Mouse (Mus musculus): ENCODE measurements around the gene Cdkn1b. TPM values are rescaled to one million over a fixed set of nuclear protein-coding genes. Genes with fewer than 3 reads are reported as not detected.

Gene Cdkn1b
- polyA plus RNA-seq, 1 experiment from 2014 or later, result 20.4 TPM

DNA sequence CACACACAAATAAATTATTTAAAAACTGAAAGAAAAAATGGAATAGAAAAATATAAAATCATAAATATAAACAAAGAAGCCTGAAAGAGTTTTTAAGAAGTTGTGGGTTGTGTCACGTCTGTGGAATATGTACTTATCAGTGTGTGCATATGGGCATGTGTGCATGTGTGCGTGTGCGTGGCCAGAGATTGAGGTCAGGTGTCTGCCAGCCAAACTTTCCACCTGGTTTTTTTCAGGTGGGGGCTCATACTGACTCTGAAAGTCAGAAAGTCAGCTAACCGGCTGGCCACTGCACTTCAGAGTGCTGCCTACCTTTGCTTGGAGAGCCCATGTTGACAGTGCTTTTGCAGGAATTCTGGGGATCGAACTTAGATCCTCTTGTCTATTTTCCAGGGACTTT lies 14.1 kb downstream of the Cdkn1b start:
- Histone ChIP-seq H3K27me3 (no peaks in the 10 kb centered on the region), H3K4me3 (no peak overlapping the region), H3K4me1 (peaks cover 22% of the 10 kb centered on the region), H3K9ac (no peak overlapping the region), H3K36me3 (no peaks in the 10 kb centered on the region; the same call in 1 of the 2 replicates), H3K4me2 (replicated peaks) (no peak overlapping the region), H3K27ac (no peak overlapping the region), H3K9me3 (no peaks in the 10 kb centered on the region)
- WGBS, result 90% methylated on average over 5 of the region's 5 CpGs
- no peak for ATAC-seq (ENCODE audit: low FRiP score, low read depth)

DNA sequence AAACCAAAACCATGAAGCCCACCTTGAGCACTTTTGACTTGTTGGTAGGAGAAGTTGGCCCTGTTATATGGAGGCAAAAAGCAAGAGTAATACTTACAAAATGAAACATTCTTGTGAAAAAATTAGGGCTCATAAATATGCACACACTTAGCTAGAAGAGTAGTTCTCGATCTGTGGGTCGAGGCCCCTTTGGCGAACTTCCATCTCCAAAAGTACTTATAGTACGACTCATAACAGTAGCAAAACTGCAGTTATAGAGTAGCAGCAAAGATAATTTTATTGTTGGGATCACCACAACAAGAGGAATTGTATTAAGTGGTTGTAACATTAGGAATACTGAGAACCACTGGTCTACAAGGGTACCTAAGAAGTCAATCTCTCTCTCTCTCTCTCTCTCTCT lies 19.6 kb downstream of the Cdkn1b start:
- ATAC-seq (ENCODE audit: low FRiP score, low read depth), result no peak
- Histone ChIP-seq H3K4me3 (no peak overlapping the region), H3K36me3 (peaks cover 25% of the 10 kb centered on the region), H3K9me3 (no peaks in the 10 kb centered on the region), H3K4me2 (replicated peaks) (no peak overlapping the region), H3K27ac (no peak overlapping the region), H3K9ac (no peak overlapping the region), H3K4me1 (no peaks in the 10 kb centered on the region), H3K27me3 (no peaks in the 10 kb centered on the region)
- 90% methylated on average over 4 of the region's 4 CpGs for WGBS

DNA sequence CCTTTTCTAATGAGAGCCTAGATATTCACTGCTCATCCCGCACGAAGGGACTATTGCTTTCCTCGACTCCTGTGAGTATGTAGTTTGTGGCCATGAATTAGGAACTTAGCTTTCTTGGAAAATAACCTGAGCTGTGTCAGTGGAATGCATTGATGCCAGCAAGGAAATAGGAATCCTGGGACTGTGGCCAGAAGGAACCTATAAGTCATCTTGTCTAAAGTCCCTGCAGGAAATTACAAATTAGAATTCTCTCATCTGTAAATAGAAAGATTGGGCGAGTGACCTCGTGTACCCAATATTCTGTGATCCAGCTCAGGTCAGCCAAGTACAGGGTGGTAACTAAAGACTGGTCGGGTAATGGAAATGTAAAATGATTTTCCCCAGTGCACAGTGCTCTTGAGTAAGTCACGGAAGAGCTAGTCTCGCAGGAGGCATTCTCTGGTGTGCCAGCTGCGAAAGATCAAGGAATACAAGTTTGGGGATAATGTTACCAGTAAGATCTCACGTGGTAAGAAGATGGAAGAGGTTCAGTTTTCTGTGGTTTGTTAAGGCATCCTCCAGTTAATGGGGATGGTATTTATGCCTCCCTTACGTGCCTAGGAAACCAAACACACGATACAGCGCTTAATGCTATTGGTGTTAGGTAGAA lies 23.7 kb downstream of the Cdkn1b start:
- Histone ChIP-seq H3K36me3 (peaks cover 28% of the 10 kb centered on the region), H3K9me3 (no peaks in the 10 kb centered on the region), H3K4me1 (no peaks in the 10 kb centered on the region), H3K4me2 (replicated peaks) (no peak overlapping the region), H3K9ac (no peak overlapping the region), H3K4me3 (no peak overlapping the region), H3K27me3 (no peaks in the 10 kb centered on the region), H3K27ac (peak overlapping the region; percentile 3; the same call in 1 of the 2 replicates)
- WGBS, result 66% methylated on average over 13 of the region's 13 CpGs
- ATAC-seq (ENCODE audit: low FRiP score, low read depth), result no peak

DNA sequence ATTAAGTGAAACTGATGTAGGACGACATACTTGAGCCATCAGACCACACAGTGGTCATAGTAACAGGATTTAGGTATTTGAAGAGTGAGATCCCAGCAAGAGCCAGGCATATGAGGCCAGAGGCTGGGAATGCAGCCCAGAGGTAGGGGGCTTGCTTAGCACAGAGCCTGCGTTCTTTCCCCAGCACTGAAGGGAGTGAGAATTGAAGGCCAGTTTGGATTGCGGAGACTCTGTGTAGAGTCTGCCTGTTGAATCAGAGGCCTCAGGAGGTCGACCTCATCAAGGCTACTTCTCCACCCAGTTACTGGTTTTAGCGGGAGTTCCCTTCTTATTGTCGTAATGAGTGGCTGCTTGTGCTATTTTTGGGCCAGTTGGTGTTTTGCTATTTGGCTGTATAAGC lies 25.9 kb downstream of the Cdkn1b start:
- Histone ChIP-seq H3K4me2 (replicated peaks) (no peak overlapping the region), H3K4me1 (no peaks in the 10 kb centered on the region), H3K9me3 (no peaks in the 10 kb centered on the region), H3K27ac (0 out of 2 replicates have a peak overlapping the region, but pooled peaks have one; percentile 28), H3K27me3 (no peaks in the 10 kb centered on the region), H3K36me3 (peaks cover 26% of the 10 kb centered on the region), H3K9ac (no peak overlapping the region), H3K4me3 (no peak overlapping the region)
- 0 out of 2 replicates have a peak, but pooled peaks have one; percentile 24 for ATAC-seq (ENCODE audit: low FRiP score, low read depth)
- WGBS, result 70% methylated on average over 6 of the region's 6 CpGs

DNA sequence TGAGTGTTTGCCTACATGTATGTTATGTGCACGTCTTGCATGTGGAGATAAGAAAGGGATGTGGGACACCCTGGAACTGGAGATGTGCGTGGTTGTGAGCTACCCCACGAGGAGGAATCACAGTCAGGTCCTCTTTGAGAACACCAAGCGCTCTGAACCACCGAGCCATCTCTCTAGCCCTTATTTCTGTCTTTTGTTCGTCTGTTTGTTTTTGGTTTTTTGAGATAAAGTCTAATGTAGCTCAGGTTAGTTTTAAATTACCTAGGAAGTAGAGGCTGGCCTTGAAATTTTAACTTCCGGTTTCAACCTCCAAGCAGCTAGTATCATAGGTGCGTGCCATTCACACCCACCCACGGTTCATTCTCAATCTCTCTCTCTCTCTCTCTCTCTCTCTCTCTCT lies 26.7 kb downstream of the Cdkn1b start:
- Histone ChIP-seq H3K9me3 (no peaks in the 10 kb centered on the region), H3K9ac (no peak overlapping the region), H3K4me3 (no peak overlapping the region), H3K27ac (no peak overlapping the region), H3K27me3 (no peaks in the 10 kb centered on the region), H3K4me1 (no peaks in the 10 kb centered on the region), H3K36me3 (peaks cover 25% of the 10 kb centered on the region), H3K4me2 (replicated peaks) (no peak overlapping the region)
- 91% methylated on average over 9 of the region's 9 CpGs for WGBS
- ATAC-seq (ENCODE audit: low FRiP score, low read depth), result no peak

DNA sequence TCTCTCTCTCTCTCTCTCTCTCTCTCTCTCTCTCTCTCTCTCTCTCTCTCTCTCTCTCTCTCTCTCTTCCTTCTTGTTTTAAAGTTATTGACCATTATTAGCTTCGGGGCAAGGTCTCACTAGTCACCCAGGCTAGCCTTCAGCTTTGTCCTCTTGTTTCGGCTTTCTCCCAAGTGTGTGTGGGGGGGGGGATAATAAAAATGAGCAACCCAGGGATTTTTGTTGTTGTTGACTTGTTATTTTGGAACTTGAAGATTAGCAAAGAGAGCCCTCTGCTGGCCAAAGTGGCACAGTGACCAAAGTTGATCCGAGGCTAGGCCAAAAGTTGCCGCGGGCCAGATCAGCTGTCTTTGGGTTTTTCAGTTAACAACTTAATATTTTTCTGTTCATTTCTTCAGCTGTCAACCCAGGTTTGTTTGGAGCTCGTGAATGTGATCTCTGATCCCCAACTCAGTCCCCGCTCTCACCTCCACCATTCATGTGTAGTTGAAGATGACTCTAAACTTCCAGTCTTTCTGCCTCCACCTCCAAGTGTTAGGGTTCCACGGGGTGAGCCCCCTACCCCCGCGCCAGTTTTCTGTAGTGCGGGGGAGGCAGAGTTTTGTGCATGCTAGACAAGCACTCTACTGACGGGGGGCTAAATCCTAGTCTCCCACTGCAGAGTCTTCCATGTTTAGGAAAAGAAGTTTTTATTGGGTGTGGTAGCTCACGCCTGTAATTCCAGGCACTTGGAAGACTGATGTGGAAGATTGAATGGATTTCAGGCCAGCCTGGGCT lies 27.3 kb downstream of the Cdkn1b start:
- ATAC-seq (ENCODE audit: low FRiP score, low read depth), result no peak
- Histone ChIP-seq H3K36me3 (peaks cover 19% of the 10 kb centered on the region), H3K9ac (no peak overlapping the region), H3K9me3 (no peaks in the 10 kb centered on the region), H3K4me1 (no peaks in the 10 kb centered on the region), H3K27ac (no peak overlapping the region), H3K4me3 (no peak overlapping the region), H3K27me3 (no peaks in the 10 kb centered on the region), H3K4me2 (replicated peaks) (no peak overlapping the region)
- WGBS, result 43% methylated on average over 13 of the region's 13 CpGs

DNA sequence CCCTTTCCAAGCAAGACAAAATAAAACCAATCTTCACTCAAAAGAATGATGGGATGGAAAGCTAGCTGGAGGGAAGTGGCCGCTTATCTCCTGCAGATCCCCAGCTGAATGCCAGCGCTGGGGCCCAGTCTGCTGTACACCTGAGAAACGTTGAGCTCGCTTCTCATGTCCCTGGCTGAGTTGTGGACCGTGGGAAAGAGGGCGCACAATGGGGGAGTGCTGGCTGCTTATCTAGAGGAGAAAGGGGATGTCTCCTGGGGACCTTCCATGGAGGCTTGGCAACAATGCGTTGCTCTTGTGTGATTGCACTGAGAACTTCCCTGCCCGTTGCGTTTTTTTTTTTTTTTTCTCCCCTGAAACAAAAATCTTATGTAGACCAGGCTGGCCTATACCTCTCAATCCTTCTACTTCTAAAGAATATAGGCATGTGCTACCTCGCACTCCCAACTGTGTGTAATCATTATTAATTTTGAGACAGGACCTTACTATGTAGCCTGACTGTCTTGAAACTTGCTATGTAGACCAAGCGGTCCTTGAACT lies 28.4 kb downstream of the Cdkn1b start:
- no peak overlapping the region for H3K4me2 ChIP-seq (replicated peaks)
- H3K27me3 ChIP-seq, result no peaks in the 10 kb centered on the region
- H3K9ac ChIP-seq, result no peak overlapping the region
- H3K27ac ChIP-seq, result no peak overlapping the region
- no peak for ATAC-seq (ENCODE audit: low FRiP score, low read depth)
- H3K9me3 ChIP-seq, result no peaks in the 10 kb centered on the region
- WGBS, result 72% methylated on average over 11 of the region's 11 CpGs
- H3K4me1 ChIP-seq, result no peaks in the 10 kb centered on the region
- no peak overlapping the region for H3K4me3 ChIP-seq
- H3K36me3 ChIP-seq, result peaks cover 19% of the 10 kb centered on the region

DNA sequence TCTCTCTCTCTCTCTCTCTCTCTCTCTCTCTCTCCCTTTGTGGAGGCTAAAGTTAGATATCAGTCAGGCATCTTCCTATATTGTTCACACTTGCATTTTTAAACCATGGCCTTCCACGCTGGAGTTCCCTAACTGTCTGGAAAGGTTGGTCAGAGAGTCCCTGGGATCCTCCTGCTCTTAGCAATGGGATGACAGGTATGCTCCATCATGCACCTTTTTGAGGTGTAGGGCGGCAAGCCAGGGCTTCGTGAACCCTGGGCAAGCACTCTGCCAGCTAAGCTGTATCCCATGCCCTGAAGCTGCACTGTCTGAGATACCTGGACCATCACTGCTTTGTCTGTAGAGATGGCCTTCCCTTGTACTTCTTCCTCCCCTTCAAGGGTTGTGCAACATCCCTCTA lies 29.0 kb downstream of the Cdkn1b start:
- ATAC-seq (ENCODE audit: low FRiP score, low read depth), result no peak
- WGBS, result 93% methylated on average over 3 of the region's 3 CpGs

DNA sequence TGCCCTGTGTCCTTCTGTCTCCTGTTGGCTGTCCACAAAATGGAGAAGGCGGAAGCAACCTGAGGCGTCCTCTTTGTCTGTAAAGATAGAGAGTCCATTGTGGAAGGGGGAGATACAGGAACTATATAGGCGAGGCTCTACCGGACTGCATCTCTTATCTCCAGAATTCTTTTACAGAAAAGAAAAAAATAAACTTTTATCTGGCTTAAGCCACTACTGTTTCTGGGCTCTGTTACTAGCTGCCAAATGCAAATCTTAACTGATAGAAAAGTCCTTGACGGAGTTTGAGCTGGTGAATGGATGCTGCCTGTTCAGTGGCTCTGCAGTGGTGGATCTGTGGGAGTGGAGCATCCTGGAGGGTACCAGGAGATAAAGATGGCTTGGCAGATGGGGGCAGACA lies 31.2 kb downstream of the Cdkn1b start:
- 89% methylated on average over 5 of the region's 5 CpGs for WGBS

More for the DNA sequence above, 29.0 kb downstream of the Cdkn1b start:
- Histone ChIP-seq H3K4me3 (no peak overlapping the region), H3K27ac (no peak overlapping the region), H3K27me3 (no peaks in the 10 kb centered on the region), H3K9me3 (no peaks in the 10 kb centered on the region), H3K4me1 (no peaks in the 10 kb centered on the region), H3K36me3 (peaks cover 23% of the 10 kb centered on the region), H3K4me2 (replicated peaks) (no peak overlapping the region), H3K9ac (no peak overlapping the region)

DNA sequence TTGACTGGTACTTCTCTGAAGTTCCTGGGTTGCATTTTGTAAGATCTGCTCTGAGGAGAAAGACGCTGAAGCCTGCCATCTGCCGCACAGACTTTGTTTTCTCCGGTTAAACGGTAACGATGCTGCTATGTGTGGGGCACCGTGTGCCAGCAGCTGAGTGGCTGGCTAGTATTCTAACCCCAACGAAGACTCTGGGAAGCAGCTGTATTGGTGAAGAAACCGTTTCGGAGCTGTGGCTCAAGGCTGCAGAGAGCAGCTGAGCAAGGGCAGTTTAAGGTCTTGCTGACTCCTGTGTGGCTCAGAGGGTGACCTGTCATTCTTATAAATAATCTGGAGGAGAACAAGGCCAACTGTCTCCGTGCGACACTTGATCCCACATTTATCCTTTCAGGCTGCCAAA lies 33.8 kb downstream of the Cdkn1b start:
- 63% methylated on average over 11 of the region's 11 CpGs for WGBS
- H3K27ac ChIP-seq, result no peak overlapping the region
- ATAC-seq (ENCODE audit: low FRiP score, low read depth), result no peak
- no peak overlapping the region for H3K4me2 ChIP-seq (replicated peaks)
- peaks cover 20% of the 10 kb centered on the region for H3K36me3 ChIP-seq
- H3K9ac ChIP-seq, result no peak overlapping the region
- no peak overlapping the region for H3K4me3 ChIP-seq
- H3K9me3 ChIP-seq, result no peaks in the 10 kb centered on the region
- H3K4me1 ChIP-seq, result no peaks in the 10 kb centered on the region
- H3K27me3 ChIP-seq, result no peaks in the 10 kb centered on the region

More for the DNA sequence above, 31.2 kb downstream of the Cdkn1b start:
- H3K4me1 ChIP-seq, result no peaks in the 10 kb centered on the region
- ATAC-seq (ENCODE audit: low FRiP score, low read depth), result no peak
- no peak overlapping the region for H3K9ac ChIP-seq
- no peaks in the 10 kb centered on the region for H3K9me3 ChIP-seq
- H3K36me3 ChIP-seq, result peaks cover 20% of the 10 kb centered on the region
- H3K27me3 ChIP-seq, result no peaks in the 10 kb centered on the region
- no peak overlapping the region for H3K27ac ChIP-seq
- no peak overlapping the region for H3K4me3 ChIP-seq
- H3K4me2 ChIP-seq (replicated peaks), result no peak overlapping the region

DNA sequence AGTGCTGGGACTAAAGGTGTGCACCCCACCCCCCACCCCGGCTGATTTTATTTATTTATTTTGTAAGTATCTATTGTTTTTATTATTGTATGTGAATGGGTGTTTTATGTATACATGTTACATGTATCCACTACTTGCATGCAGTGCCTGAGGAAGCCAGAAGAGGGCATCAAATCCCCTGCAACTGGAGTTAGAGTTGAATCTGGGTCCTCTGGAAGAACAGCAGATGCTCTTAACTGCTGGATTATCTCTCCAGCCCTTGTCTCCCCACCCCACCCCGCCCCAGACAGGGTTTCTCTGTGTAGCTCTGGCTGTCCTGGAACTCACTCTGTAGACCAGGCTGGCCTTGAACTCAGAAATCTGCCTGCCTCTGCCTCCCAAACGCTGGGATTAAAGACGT lies 36.2 kb downstream of the Cdkn1b start:
- ATAC-seq (ENCODE audit: low FRiP score, low read depth), result no peak
- Histone ChIP-seq H3K9ac (no peak overlapping the region), H3K36me3 (peaks cover 12% of the 10 kb centered on the region), H3K27ac (no peak overlapping the region), H3K27me3 (no peaks in the 10 kb centered on the region), H3K4me3 (no peak overlapping the region), H3K4me2 (replicated peaks) (no peak overlapping the region), H3K4me1 (no peaks in the 10 kb centered on the region), H3K9me3 (no peaks in the 10 kb centered on the region)
- WGBS, result 78% methylated on average over 4 of the region's 4 CpGs

DNA sequence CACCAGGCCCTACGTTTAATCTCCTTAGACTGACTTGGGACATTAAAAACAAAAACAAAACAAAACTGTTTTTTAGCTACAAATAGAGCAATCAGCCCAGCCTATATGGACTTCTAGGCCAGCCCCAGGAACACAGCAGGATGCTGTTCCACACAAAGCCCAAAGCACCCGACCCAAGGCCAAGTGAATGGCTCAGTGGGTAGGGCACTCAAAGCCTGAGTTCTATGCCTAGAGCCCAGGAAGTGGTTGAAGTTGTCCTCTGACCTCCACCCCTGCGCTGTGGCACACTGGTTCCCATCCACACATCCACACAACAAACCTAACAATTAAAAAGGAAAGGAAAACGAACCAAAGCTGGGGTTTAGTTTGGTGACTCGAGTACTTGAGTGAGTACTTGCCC lies 41.1 kb downstream of the Cdkn1b start:
- 61% methylated on average over 5 of the region's 5 CpGs for WGBS
- H3K36me3 ChIP-seq, result no peaks in the 10 kb centered on the region
- H3K9ac ChIP-seq, result no peak overlapping the region
- no peaks in the 10 kb centered on the region for H3K4me1 ChIP-seq
- ATAC-seq (ENCODE audit: low FRiP score, low read depth), result no peak
- H3K4me2 ChIP-seq (replicated peaks), result no peak overlapping the region
- no peak overlapping the region for H3K4me3 ChIP-seq
- no peaks in the 10 kb centered on the region for H3K27me3 ChIP-seq
- no peak overlapping the region for H3K27ac ChIP-seq
- peaks cover 7% of the 10 kb centered on the region; the same call in 1 of the 2 replicates for H3K9me3 ChIP-seq
